Mouse (Mus musculus): ENCODE measurements around the gene Nfia.

The Nfia gene

DNA sequence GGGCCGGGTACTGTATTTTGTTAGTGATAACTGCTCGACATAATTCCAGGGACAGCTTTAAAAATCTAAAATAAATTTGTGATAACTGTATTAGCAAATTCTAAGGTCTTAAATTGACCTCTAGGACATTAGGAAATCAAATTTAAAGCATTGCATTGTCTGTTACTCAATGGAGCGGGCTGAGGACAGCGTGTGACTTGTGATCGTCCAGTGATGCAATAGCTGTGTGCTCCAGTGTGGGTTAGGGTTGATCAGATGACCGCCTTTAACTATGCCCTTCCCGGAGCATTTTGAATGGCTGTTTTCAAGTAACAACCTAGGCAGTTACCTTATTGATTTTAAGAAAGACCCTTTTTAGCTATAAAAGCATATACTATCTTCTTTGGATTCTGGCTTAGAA lies 42.0 kb downstream of the Nfia start:
- DNase-seq (ENCODE audit: low spot score in 2 of 2), result no peak

DNA sequence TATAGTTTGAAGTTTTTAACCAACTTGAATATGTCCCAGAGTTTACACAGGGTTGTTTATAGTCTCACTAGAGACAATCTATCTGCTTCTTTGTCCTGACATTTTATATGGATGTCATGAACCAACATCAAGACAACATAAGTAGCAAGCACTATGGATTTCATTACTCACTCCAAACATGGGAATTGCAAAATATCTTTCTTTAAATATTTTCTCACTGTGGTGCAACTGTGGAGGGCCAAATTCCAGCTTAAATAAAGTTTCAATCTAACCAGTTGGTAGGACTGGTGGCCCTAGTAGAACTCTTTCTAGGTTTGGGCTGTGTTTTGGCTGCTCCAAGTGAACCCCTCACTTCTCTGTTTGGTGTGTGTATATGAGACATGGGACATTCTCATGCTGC lies 43.5 kb downstream of the Nfia start:
- no peak for DNase-seq (ENCODE audit: low spot score in 2 of 2)

DNA sequence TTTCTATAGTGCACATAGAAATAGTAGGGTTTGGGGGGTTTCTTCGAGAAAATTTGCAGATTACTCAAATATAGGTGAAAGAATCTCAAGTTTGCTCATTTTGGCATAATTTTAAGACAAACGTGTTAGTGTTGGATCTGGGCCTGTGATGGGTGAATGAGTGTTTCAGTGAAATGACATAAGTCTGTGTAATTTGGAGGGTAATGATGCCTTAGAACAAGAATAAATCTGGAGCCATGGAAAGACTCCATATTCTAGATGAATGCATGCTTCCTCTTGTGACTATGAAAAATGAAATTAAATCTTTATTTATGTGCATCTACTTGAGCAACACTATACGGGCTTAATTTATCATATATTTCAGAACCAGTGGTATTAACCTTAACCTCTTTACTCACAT lies 44.2 kb downstream of the Nfia start:
- DNase-seq (ENCODE audit: low spot score in 2 of 2), result no peak

DNA sequence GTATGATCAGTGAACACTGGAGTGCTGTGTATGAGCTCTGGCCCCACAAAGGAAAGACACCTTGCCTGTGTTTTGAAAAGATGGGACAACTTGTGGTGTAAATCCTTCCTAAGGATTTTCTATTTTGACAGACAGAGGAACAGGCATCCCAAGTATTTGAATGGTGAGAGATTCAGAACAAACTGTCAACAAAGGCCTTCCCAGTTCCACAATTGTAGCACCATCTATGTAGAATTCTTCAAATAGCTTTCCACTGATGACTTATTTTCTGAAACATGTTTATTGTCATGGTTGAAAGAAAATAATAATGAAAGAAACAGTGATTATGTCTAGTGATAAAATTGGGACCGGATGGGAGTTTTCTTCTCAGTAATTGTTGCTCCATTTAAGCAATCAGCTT lies 45.2 kb downstream of the Nfia start:
- no peak for DNase-seq (ENCODE audit: low spot score in 2 of 2)

DNA sequence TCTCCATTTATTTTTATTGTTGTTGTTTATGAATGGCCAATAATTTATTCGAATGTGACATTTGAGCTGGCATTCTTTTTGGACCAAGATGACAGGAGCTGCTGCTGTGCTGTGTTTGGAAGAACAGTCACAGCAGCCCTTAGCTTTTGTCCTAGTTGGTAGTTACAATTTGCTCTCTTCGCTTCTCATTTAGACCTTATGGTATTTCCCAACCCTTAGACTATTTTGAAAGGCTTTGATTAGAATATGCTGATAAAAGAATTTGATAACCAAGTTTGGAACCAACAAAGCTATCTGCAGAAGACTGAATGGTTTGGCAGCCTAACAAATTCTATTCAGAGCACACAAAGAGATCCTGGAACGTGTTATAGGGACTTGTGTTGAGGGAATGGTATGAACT lies 46.0 kb downstream of the Nfia start:
- no peak for DNase-seq (ENCODE audit: low spot score in 2 of 2)

DNA sequence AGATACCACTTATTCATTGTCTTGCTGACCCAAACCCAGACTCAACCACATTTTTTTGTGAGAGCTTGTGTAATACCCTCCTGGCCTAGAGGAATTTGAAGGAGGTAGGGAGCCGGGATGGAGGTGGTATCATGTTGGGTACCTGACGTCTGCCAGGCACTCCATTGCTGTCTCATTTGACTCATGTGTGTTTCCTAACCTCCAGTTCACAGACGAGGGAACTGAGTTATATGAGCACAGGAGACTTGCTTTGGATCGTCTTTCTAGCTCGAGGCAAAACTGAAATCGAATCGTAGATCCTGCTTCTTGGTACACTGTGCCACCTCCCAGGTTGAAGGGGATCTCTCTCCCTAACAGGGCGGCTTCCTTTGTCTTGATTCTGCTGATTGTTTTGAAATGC lies 46.6 kb downstream of the Nfia start:
- no peak for DNase-seq (ENCODE audit: low spot score in 2 of 2)

DNA sequence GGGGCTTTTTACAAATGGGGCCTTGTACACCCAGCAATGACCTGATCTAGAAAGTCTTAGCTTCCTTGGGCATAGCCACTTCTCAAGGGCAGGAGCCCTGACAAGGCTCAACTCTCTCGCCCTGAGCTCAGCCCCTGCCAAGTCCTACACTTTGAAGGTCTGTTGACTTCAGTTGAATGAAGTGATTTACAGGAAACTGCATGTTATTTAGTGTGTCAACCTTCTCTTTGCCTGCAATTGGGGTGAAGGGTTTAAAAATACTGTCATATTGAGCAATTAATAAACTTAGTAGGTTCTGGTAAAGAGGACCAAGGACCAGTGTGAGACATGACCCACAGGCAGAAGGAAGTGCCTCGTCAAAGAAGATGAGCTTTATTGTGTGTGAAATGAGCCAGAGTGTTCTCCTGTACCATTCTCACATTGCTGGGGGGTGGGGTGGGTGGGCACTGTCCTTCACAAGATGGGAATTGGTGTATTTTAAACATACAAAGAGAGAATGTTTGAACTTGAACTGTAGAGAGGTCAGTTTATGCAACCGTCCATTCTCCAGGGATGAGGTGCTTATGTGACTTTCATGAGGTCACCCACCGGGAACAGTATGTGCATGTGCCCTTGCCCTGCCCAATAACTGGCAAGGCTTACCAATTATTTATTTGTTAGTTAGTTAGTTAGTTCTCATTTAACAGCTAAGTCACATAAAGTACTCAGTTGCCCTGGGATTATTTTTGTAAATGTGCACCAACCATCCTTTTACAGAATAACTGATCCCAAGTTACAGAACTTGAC lies 48.1 kb downstream of the Nfia start:
- no peak for DNase-seq (ENCODE audit: low spot score in 2 of 2)

DNA sequence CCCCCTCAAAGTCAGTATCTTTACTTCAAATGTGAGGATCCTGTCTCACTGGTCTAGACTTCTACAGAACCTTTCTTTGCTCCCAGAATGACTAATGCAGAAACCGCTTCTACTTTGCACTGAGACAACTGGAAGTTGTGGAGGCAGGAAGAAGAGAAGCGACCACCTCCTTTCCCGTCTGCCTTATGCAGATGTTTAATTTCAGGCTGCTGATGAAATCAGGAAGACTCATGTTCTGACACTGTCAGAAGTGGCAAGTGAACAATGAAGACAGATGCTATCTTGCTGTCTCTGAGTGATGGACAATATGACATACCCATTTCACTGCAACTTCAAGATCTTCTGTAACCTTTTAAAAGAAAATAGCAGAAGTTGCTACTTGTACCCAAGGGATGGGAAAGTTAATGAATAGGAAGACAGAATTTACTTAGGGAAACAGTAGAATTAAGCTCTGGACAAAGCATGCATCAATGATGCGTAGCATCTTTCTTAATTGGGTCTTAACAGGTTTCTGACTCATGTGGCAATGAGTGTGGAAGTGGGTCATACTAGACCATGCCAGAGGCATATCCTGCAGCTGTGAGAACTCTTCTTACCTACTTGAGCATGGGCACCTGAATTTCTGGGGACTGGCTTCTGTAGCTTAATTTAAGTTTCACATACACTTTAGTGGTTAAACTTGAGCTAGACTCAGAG lies 49.2 kb downstream of the Nfia start:
- DNase-seq (ENCODE audit: low spot score in 2 of 2), result no peak

DNA sequence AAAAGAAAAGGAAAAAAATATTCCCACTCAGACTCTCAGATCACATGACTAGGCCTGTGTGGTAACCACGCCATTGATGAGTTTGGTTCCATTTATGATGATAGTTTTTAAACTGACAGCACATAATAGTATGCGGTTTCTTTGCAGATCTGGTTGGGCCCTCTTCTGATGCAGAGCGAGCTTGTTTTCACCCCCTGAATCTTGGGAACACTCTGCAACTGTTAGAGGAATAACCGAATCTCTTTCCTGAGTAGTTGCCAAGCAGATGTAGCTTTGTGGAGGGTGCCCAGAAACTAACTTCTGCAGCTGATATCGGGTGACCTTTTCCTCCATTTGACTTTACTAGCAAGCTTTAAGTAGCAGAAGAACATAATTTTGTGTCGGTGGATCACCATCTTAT lies 51.0 kb downstream of the Nfia start:
- no peak for DNase-seq (ENCODE audit: low spot score in 2 of 2)

DNA sequence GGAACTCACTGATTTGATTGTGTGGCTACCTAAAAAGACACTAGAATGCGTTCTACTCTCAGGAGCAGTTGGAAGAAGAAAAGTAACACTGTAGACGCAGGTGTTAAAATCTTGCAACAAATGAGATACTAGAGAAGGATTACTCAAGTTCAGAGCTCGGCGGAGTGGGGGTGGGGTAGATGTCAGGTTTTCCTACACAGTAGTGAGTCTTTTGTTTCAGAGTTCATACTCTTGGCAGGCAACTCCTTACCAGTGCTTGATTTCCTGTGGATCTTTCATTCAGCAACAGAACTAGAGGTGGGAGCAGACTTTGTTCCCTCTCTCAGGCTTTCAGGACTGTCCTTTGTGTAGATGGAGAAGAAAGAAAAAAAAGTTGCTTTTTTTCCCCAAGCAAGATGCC lies 51.9 kb downstream of the Nfia start:
- DNase-seq (ENCODE audit: low spot score in 2 of 2), result no peak

DNA sequence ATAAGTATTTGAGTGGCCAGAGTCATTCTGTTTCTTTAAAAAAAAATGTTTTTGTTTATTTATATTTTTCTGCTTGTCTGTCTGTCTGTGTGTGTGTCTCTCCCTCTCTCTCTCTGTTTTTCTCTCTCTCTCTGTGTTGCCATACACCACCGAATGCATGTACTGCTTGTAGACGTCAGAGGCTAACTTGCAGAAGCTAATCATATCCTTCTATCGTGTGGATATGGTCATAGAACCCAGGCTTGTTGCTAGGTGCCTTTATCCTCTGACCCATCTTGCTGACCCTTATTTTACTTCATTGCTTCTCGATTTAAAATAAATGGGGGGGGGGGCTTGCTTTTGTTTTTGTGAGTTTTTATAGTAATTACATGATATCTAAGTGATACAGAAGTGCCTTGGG lies 52.9 kb downstream of the Nfia start:
- no peak for DNase-seq (ENCODE audit: low spot score in 2 of 2)

DNA sequence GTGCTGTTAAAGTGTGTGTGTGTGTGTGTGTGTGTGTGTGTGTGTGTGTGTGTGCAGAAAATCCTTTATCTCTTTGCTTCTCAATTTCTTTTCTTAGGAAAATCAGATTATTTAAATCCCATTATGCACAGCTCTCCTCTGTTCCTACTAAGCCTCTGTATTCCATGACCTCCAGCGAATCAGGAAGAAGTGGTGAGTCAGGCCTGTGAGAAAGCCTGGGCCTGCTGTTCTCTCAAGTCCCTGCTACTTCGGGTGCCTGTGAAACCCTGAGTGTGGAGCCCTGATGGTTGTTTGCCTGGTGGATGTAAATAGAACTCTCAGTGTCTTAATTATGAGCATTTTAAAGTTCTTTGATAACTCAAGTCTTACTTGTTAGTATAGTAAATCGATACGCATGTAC lies 53.3 kb downstream of the Nfia start:
- no peak for DNase-seq (ENCODE audit: low spot score in 2 of 2)

DNA sequence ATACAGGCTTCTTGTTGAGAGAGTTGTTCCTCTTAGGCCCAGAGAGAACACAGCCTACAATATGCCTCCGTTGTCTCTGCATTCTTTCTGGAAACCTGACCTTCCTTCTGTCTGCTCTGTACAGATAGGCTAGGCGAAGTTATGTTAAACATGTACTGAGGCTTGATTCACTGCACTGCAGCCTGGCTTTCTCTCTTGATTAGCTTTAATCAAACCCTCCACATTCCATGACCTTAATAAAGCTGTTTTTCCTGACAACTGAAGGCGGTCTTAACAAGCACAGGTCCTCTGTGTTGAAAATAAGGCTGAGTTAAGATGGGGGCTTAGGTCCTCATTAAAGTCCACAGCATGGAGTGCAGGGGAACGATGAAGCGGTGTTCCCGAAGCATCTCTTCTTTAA lies 54.6 kb downstream of the Nfia start:
- DNase-seq (ENCODE audit: low spot score in 2 of 2), result no peak

DNA sequence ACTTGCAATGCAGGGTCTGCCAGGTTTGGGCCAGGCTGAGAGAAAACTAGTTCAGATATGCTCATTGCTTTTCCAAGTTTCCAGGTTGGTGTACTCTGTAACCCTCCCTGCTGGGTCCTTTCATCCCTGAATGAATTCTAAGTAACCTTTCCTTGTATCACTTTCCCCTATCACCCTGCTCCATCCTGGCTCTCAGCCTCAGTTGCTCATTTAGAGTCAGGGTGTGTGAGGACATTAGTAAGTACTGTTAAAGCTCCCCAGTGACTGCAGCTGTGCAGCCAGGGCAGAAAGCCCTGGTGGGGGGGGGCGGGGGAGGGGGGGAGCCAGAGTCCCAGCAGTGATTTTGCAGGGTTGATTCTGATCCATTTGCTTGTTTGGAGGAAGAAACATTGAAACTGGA lies 56.0 kb downstream of the Nfia start:
- DNase-seq (ENCODE audit: low spot score in 2 of 2), result no peak

DNA sequence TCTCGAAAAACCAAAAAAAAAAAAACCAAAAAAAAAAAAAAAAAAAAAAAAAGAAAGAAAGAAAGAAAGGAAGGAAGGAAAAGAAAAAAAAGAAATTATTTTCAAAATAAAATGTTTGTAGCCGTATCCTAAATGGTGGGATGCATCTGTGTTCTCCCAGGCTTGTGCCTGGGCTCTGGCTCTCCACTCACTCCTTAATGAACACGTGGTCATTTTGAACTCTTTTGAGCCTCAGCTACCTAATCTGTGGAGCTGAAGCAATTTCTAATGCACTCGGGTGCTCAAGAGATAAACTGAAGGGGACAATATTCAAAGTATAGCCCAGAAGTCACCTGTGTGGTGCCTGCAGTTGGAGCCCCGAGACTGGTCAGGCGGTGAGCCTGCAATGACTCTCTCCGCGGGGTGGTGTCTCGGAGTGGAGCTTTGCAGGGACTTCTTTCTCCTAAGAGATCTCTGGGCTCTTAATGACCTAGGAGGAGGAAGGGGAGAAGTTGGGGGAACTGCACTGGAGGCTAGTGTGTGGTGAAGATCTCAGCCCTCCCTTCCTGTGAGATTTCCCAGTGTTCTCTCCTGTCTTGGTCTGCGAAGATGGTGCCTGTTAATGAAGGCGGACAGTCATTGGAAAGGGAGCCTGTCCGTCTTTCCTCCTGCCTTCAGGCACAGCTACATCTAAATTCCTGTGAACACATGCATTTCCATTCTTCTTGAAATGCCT lies 57.0 kb downstream of the Nfia start:
- DNase-seq (ENCODE audit: low spot score in 2 of 2), result no peak

DNA sequence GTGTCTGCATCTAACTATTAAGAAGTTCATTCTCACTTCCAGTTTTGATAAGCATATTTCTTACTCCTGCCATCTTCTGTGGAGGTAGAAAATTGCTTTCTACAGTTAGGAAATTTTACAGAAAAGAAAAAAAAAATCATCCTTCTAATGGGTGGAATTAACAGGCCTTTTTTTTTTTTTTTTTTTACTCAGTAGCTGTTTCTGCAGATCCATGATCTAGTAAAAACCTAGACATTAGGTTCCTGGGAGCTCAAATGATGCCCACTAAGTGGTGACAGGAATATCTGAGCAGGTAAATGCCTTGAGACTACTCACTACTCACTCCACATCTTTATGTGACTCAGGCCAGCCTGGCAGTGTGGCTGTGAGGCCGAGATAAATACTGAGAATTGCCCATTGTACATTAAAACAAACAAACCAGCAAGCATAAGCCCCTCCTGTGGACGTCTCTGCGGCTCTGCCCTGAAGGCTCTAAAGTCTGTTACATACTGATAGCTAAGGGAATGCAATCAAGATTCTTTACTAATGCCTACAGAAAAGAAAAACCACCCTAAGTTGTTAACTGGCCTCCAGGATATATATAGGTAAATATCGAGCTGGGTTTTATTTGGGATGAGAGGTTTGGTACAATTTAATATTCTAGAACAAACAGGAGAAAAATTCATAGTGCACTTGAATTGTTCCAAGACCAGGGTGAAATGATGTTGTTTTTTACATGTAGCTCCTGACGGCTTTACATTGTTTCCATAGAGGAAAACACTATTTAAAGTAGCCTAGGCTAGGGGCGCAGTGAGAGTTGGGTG lies 57.7 kb downstream of the Nfia start:
- DNase-seq (ENCODE audit: low spot score in 2 of 2), result no peak

DNA sequence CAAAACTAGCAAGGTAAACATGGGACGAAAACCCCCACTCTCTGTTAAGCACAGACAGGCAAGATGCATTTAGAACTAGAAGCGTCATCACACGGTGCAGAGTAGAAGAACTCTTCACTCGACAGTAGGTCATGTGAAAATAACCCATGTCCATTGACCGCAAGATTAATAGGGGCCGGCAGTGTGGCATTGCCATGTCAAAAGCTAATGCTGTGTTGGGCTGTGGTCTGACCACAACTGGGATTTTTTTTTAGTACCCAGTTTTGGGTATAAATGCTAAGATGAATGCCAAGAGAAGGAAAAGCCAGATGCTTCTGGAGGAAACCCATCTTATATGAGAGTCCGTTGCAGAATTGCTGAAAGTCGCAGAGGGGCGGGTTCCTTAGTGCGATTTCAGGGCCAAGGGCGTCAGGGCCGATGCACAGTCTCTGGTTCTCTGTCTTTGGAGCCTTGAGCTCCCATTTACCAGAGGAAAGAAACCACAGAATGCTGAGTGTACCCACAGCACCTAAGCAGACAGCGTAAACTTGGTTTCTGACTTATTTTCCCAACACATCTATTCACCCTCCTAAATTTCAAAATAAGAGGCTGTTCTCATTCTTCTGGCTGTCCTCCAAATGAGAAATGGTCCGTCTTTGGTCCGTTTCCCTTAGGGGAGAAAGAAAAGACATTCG lies 58.5 kb downstream of the Nfia start:
- no peak for DNase-seq (ENCODE audit: low spot score in 2 of 2)

DNA sequence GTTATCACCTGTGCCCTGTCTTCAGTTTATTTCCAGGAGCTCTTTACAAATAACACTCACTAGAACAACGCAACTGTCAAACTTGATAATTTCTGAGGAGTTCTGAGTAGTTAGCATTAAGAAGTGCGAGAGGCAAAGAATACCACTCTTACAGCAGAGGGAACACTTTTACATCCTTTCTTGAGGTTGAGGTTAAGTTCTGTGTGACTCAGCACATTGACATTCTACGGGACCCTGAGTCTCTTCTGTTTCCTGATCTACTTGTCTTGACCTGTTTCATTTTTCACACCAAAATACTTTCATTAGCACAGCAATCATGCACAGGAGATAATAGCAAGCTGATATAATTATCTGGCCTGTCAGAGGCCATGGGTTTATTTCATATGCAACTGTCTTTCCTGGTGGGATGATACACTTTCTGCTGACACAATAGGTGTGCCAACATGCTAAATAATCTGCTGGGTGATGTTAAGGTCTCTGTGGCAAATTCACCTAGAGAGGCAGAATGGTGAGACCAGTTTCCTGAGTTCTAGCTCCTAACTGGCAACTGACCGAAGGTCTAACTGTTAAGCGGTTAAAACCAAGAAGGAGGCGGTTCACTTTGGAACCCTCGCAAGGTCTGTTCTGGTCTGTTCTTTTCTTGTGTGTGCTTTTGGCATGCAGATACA lies 59.2 kb downstream of the Nfia start:
- no peak for DNase-seq (ENCODE audit: low spot score in 2 of 2)

DNA sequence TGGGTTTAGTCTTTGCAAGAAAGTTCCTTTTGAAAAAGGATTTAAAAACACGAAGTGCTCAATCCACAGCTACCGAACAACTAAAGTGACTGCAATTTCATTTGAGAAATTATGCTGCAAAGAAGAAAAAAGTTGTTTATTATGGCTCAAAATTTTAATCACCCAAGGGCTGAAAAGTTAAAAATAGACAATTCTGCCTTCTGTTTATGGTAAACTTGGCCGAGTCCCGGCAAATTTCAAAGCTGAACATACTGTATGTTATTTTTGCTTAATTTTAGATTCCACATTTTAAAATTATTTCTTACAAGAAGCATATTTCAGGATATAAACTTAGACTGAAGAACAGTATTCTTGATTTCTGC lies 59.7 kb downstream of the Nfia start:
- no peak for DNase-seq (ENCODE audit: low spot score in 2 of 2)

DNA sequence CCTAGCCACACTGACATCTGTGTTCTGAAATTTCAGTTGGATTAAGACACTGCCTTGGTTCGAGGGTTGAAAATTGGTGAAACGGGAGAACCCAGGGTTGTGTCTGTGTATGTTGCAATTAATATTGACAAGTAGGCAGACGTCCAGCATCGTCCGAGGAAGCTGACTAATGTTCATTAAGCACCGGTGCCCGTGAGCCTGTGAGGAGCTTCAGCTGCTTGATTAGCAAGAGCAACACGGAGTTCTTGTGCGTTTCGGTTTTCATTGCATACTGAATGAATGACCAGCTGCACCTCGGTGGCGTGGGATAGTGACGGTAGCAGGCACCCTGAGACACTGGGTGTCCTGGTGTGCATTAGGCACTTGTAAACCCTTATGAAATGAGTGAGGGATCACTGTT lies 64.3 kb downstream of the Nfia start:
- DNase-seq (ENCODE audit: low spot score in 2 of 2), result no peak

DNA sequence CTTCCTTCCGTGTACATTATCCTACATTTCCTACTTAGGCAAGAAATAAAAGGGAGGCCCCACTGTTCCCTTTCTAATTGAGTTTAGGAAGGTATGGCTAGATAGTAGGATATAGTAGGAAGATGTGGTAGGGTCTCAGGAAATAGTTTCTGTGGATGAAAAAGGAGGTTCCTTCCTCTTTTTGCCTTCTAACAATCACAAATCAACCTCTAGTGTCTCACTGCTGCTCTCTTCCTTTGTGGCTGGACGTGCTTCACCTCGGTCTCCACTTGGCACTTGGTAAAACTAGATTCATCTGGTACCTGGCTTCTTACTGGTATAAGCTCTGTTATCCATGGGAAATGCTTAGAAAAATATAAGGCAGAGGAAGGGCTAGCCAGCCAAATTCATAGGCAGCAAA lies 65.2 kb downstream of the Nfia start:
- DNase-seq (ENCODE audit: low spot score in 2 of 2), result no peak
